Mouse (Mus musculus) embryo, embryonic 10.5 days (tissue): ENCODE measurements at regions not wholly inside any gene's neighbourhood (a gene's known extent, or its start where the extent isn't known, plus 50 kb on each side); places are given as distances from the start of the nearest gene placed in this dataset.

Experiments used
- DNase-seq: peaks from one replicate; pipeline ENCODE4 v3.0.0-alpha.2; 2015; ENCODE audit warnings: low spot score

DNA sequence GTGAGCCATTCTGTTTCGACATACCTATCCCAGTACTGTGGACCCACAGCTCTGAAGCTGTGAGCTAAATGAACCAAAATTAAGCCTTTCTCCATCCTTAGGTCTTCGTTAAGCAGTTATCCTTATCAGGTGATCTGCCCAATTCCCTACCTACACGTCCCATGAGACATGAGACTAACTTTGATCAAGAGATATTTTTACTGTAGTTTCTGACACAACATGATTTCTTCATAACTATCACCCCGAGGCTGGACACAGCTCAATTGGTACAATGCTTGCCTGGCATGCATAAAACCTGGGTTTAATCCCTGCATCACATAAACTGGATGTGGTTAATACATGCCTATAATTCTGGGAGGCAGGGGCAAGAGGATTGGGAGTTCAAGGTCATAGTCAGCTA lies 82.2 kb upstream of the Elovl6 start:
- no peak for DNase-seq

DNA sequence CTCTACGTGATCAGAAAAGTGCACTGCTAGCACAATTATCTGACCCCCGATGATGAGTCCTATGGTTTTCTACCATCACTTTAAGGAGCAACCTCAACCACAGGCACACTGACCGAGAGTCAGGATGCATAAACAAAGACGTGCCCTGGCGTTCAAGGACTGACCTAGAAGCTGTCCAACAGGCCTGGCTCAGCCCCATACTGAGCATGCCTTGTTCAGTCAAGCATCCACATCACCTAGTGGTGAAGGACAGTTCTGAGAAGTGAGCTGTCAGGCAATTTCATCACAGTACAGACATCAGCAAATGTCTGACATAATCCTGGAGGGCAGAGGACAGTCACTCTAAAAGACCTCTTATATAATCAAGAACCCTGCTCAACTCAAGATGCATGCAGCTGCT lies 81.5 kb upstream of the Elovl6 start:
- no peak for DNase-seq

GRCm38 (mm10) chr3:129470088-129470487 lies 62.1 kb upstream of the Elovl6 start:
- DNase-seq = no peak

GRCm38 (mm10) chr3:129471332-129471731 lies 60.8 kb upstream of the Elovl6 start:
- DNase-seq = no peak

DNA sequence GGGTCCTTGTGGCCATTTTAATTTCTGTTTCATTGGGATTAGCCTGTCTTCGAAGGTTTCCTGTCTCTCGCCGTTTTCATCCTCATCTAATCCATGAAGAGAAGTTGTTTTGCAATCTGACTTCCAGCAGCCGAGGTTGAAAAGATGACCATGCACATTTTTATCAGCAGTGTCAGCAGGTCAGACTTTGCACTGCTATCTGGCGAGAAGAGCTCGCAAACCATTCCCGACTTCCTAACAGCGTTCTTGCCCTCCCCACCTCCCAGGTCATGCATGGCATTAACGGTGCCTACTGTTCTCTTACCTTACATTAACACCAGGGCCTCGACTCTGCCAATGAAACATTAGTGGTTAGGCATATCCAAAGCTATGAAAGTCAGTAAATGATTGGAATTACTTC lies 60.1 kb upstream of the Elovl6 start:
- DNase-seq = no peak

DNA sequence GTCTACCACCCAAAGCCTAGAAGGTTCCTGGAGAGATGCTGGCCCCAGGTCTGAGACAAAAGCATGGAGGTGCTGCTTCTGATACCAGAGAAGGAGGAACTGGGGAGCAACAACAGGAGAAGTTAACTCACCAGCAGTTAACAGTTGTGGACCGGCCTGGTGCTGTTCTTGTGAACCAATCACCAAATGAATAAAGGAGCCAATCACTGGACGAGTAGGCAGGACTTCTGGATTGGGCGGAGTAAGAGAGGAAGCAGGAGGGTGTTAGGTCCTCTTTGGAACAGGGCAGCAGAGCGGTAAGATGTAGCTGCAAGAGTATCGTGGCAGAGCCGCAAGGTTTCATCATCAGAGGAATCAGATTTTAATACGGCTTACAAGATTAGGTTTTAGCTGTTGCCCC lies 57.7 kb upstream of the Elovl6 start:
- DNase-seq = no peak

GRCm38 (mm10) chr3:129476250-129476649 lies 55.9 kb upstream of the Elovl6 start:
- no peak for DNase-seq

GRCm38 (mm10) chr3:129478093-129478492 lies 54.1 kb upstream of the Elovl6 start:
- no peak for DNase-seq

DNA sequence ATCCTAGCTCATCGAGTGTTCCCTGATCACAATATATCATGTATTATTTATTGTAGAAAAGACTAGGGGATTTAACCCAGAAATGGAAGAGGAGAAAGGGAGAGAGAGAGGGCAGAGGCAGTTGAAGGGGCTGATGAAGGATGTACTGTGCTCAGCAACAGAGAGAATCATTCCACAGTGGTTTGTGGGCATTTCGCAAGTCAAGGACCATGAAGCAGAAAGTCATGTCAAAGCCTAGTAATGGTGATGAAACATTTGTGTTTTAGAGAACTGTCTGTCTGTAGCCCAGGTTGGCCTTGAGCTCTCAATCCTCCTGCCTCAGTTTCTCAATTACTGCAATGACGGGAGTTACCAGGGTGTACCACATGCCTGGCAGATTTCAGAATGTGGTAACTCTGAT lies 50.9 kb upstream of the Elovl6 start:
- DNase-seq = no peak
